Mouse (Mus musculus) splenic B cell, adult 2 months (primary cell): ENCODE measurements around the gene Ccnyl1.

ENCODE experiments used
- DNase-seq: peaks from one replicate; pipeline ENCODE4 v3.0.0-alpha.2; 2011; ENCODE audit warnings: low read depth, low spot score
- H3K27me3 ChIP-seq: 2 replicates; pipeline ENCODE4 v1.6.1; 2012; ENCODE audit warnings: mild to moderate bottlenecking, low read length, moderate library complexity, mixed read lengths; ENCODE audit not compliant: control insufficient read depth, poor library complexity, insufficient read depth, severe bottlenecking
- H3K36me3 ChIP-seq: 2 replicates; pipeline ENCODE4 v1.6.1; 2012; ENCODE audit warnings: mild to moderate bottlenecking, low read length, moderate library complexity, mixed read lengths; ENCODE audit not compliant: control insufficient read depth, poor library complexity, insufficient read depth, severe bottlenecking

Ccnyl1 gene

DNA sequence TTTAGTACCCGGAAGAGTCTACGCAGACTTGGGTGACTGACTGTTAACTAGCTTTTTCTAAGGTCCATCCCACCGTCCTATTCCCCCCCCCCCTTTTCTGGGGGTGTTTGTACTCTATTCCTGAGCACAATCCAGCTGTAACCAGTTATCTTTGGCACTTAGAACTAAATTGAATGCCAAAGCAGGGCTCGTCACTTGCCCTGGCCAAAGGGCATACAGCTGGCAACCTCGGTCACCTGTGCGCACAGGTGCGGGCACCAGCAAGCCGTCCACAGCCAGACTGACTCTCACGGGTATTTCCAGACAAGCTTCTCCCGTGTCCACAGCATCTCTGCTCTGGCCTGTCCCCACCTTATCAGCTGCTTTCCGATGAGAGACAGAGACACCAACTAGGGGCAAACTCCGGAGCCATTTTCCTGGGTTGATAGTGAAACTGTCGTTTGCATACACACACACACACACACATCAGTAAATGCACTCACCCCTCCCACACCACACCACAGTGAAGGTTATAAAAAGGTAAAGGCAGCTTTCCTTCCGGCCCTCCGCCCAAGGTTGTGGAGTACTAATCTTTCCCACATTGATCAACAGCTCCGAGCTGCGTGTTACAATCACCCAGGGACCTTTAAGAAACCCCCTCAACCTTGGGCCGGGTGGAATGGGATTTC, 52.6 kb downstream of the Ccnyl1 start:
- H3K36me3 ChIP-seq, result no peaks in the 10 kb centered on the region
- DNase-seq, result no peak
- H3K27me3 ChIP-seq, result no peaks in the 10 kb centered on the region

DNA sequence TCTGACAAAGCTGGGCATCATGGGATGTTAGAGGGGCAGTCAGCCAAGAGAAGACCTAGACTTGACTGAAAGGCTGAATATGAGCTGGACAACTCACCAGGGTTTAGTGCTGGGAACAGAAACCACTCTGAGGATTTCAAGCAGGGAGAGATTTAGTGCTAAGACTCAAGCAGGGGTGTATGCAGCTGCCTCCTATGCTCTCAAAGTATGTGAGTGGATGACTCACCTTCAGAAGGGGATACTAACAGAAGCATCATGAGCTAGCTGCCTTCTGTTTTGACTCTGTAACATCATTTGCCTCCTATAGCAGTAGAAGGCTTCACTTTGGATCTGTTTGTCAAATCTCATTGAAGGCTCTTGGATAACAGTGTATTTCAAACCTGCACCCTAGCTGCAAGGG, 54.4 kb downstream of the Ccnyl1 start:
- no peaks in the 10 kb centered on the region for H3K36me3 ChIP-seq
- no peaks in the 10 kb centered on the region for H3K27me3 ChIP-seq
- no peak for DNase-seq

DNA sequence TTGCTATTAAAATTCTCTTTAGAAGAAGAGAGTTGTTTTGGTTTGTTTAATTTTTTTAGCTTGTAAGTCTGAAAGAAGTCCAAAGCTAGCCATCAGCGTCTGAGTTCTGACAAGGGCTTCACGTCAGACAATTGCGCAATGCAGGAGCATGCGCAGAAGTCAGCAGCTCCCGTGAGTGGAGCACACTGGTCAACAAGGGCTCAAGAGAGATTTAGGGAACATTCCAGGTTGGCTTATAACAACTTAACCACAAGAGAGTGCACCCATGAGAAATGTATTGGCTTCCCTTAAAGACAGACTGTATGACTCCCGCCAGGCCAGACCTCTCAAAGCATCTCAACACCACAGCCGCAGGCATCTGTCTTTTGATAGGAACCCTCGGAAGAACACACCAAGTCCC, 62.9 kb downstream of the Ccnyl1 start:
- no peaks in the 10 kb centered on the region for H3K36me3 ChIP-seq
- no peak for DNase-seq
- no peaks in the 10 kb centered on the region for H3K27me3 ChIP-seq

DNA sequence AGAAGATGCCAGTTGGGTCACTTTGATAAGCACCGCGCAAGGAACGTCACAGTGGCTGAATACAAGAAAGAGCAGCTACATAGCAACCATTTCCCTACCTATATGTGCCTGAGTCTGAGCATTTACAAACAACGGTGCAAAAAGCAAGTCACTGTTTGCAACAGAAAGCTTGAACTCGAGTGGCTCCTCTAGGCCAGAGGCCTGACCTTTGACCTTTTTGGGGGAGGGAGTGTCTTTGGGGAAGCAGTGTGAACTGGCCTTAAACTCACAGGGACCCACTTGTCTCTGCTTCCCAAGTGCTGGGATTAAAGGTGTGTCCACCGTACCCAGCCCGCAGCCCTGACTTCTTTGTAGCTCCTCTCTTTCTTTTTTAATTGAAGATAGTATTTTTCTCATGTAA, 63.4 kb downstream of the Ccnyl1 start:
- DNase-seq, result no peak
- no peaks in the 10 kb centered on the region for H3K27me3 ChIP-seq
- no peaks in the 10 kb centered on the region for H3K36me3 ChIP-seq

DNA sequence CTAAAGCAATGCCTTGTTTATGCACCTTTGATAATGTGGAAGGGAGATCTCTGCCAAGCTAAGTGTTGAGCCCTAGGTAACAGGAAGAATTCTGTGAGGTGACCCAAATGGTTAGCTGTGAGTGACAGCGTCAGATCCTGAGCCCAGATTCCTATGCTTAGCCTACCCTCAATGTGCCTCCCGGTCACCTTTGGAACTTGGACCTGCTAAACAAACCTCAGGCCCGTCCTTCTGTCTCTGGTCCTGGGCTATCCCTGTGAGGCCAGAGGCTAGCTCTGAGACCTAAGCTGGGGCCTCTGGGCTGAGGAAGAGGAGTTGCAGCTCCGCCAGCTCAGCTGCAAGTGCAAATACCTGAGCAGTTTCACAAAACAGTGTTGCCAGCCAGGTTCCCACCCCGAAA, 64.4 kb downstream of the Ccnyl1 start:
- no peak for DNase-seq
- Histone ChIP-seq H3K27me3 (no peaks in the 10 kb centered on the region), H3K36me3 (no peaks in the 10 kb centered on the region)

DNA sequence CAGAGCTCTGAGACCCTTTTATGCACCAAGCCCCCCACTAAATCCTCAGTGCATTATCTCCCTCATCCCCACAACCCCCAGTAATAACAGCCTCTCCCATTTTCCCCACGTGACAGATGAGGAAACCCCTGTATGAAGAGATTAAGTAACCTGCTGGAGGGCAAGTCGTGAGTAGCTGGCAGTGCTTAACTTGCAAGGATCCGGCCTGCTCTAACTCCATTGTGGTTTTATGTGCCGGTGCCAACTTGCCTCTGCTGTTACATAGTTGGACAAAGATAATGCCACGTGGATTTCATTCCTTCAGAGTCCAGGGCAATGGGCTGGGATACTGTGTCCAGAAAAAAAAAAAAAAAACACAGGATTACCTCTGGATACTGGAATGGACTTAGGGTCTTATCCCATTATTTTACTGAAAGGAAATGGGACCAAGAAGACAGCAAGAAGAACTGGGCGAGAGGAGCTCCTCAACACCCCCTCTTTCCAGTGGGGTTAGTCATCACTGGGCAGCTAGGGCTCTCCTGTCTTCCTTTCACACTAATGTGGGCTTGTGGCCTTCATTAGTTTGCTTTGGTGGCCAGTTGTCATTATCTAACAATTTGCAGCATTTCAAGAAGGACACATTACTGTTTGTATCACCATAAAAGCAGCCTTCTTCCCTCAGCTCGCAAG, 65.8 kb downstream of the Ccnyl1 start:
- H3K36me3 ChIP-seq, result no peaks in the 10 kb centered on the region
- no peak for DNase-seq
- no peaks in the 10 kb centered on the region for H3K27me3 ChIP-seq

DNA sequence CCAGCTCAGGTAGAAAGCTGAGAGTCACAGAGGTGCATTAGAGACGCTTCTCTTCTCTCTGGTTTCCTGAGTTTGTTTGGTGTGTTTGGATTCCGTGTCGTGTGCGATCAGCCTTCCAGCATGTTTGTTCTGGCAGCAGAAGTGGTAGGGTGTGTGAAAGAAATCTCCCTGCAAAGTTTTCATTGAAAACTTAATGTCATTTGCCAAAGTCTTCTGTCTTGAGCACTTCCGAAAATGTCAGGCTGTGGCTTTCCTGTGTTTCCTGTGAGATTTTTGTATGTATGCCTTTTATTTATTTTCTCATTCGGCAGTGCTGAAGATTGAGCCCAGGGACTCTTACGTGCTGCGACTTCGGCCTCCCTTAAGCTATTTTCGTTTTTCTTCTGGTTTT, 66.4 kb downstream of the Ccnyl1 start:
- Histone ChIP-seq H3K27me3 (no peaks in the 10 kb centered on the region), H3K36me3 (no peaks in the 10 kb centered on the region)
- DNase-seq, result no peak

DNA sequence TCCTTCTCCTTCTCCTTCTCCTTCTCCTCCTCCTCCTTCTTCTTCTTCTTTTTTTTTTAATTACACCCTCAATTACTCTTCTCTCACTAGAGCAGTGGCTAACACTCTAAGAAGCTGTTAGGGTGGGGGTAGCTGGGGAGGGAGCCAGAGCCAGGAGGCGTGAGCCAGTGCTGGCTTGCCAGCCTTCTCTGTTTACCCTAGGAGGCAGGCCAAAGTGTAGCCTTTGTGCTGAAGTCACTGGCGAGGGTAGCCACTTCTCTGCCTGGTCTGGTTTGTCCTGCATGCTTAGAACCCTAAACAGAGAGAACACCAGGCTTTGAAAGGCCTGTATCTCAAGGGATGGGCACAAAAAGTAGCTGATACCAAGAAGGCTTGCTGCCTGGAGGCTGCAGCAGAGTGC, 67.0 kb downstream of the Ccnyl1 start:
- Histone ChIP-seq H3K27me3 (no peaks in the 10 kb centered on the region), H3K36me3 (no peaks in the 10 kb centered on the region)
- DNase-seq, result no peak

DNA sequence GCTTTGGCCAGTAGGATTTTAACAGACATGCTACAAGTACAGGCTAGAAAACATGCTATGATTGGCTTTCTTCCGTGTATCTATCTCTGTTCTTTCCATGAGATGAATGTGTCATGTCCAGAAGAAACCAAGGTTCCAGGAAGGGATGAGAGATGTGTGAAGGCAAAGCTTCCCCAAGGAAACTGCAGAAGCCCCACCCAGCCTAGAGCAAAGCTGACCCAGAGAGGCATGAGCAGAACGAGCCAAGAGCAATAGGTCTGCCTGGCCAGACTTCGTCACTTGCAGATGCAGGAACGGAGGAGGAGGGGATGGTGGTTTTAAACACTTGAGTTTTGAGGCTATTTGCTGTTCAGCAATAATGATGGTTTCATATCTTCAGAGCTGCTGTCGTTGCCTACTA, 67.5 kb downstream of the Ccnyl1 start:
- Histone ChIP-seq H3K36me3 (no peaks in the 10 kb centered on the region), H3K27me3 (no peaks in the 10 kb centered on the region)
- no peak for DNase-seq

DNA sequence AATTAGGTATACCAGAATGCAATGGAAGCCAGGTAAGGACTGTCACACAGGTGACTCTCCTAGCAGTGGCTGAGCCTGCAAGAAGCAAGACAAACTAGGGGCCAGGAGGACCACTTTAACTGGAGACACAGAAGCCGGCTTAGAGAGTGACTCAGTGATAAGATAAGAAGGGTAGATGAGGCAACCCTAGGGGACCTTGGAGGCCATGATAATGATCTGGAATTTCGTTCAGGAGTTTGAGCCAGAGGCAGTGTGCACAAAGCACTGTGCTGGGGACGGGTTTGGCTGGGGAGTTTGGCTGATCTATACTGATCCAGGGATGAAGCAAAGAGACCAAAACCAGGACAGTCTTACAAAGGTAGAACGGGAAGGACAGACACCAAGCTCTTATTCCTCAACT, 71.4 kb downstream of the Ccnyl1 start:
- no peak for DNase-seq
- Histone ChIP-seq H3K27me3 (no peaks in the 10 kb centered on the region), H3K36me3 (no peaks in the 10 kb centered on the region)

DNA sequence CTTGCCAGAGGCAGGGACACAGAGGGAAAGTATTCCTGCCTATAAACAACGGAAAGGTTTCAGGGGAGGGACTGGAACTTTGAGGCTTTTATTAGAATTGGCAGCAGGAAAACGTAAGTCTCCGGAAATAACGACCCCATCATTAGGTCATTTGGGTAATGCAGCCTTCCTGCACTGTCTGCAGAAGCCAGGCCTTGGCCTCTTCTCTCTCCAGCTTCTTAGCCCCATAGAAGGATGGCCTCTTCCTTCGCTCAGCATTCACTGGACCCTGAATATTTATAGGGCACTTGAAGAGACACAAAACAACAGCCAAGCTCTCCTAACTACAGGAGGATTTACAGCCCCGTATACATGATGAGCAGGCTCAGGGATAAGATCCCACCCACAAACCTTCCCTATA, 79.9 kb downstream of the Ccnyl1 start:
- Histone ChIP-seq H3K36me3 (no peaks in the 10 kb centered on the region), H3K27me3 (no peaks in the 10 kb centered on the region)
- DNase-seq, result no peak

DNA sequence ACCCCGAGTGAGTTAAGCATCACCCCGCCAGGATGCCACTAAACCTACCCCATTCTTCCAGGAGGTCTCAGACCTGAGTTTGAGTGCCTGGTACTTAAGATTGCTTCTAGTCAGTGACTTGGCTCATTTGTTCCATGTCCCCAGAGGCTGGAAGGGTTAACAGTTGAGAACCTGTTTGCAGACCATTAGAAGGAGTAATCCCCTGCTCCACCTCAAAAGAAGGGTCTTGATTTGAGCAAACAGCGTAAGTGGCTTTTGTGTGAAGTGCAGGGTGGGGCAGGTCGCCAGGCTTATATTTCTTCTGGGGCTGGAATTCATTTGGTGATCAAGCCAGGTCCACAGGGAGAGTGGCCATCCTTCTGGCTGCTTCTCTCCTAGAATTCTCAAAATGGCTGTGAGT, 83.0 kb downstream of the Ccnyl1 start:
- H3K27me3 ChIP-seq, result no peaks in the 10 kb centered on the region
- no peaks in the 10 kb centered on the region for H3K36me3 ChIP-seq
- DNase-seq, result no peak
